ENCODE assay signal across 15 mouse cellular contexts in genomic region chr5:123977231-123977630, GRCm38 (mm10). TPM values are rescaled to one million over a fixed set of nuclear protein-coding genes. Genes with fewer than 3 reads are reported as not detected.
DNase-seq lines count a peak whose midpoint lies in the region; ATAC-seq and TF ChIP-seq lines count a peak whose summit lies in the region.
"Had no signal": no experiment of that assay in that cellular context is flagged by ENCODE, and none has a peak within 500 bp of the region (broad histone marks: within the 10 kb centered on the region; RNA-seq: fewer than 3 reads in every experiment).

No protein-coding gene starts in this region.

- TF ChIP-seq CTCF in kidney, postnatal 0 days (IDR thresholded peaks at IDR 0.05; ENCODE audit: low read depth): no peak
- no peak for TF ChIP-seq CTCF in liver, postnatal 0 days (IDR thresholded peaks at IDR 0.05; ENCODE audit: low read depth)

- no peaks in the 10 kb centered on the region for H3K9me3 ChIP-seq in embryonic facial prominence, embryonic 15.5 days (replicated peaks)
- H3K9me3 ChIP-seq in kidney, postnatal 0 days (replicated peaks; ENCODE audit: low read length): no peaks in the 10 kb centered on the region
- H3K9me3 ChIP-seq in liver, postnatal 0 days (ENCODE audit: low read length): no peaks in the 10 kb centered on the region
- H3K9me3 ChIP-seq: heart, embryonic 13.5 days; limb, embryonic 13.5 days; midbrain, embryonic 15.5 days had no signal

- peaks cover 6% of the 10 kb centered on the region; the same call in 1 of the 2 replicates for H3K27me3 ChIP-seq in embryonic facial prominence, embryonic 15.5 days
- H3K27me3 ChIP-seq in kidney, postnatal 0 days (ENCODE audit: insufficient read depth, low read length): no peaks in the 10 kb centered on the region
- peaks cover 6% of the 10 kb centered on the region; the same call in 1 of the 2 replicates for H3K27me3 ChIP-seq in liver, postnatal 0 days (ENCODE audit: insufficient read depth, low read length)

- DNase-seq in kidney, adult 9 months: peak; percentile 49
- DNase-seq in kidney, postnatal 10 days: no peak
- DNase-seq in kidney, postnatal 0 days (ENCODE audit: low spot score): no peak
- DNase-seq in liver, postnatal 0 days: peak; percentile 60
- no peak for DNase-seq in layer of hippocampus, adult 9-11 months
- no peak for DNase-seq in right cerebral cortex, postnatal 10 days (ENCODE audit: low spot score in 2 of 2)
- no peak for DNase-seq in spleen, adult 12 weeks (ENCODE audit: low spot score)
- DNase-seq: gastrocnemius, postnatal 25 days; right cerebral cortex, postnatal 14 days had no signal

- 0 out of 2 replicates have a peak overlapping the region, but pooled peaks have one; percentile 6 for H3K4me2 ChIP-seq in embryonic facial prominence, embryonic 15.5 days (replicated peaks)
- H3K4me2 ChIP-seq in kidney, postnatal 0 days (ENCODE audit: low read length): no peak overlapping the region
- peak overlapping the region; percentile 89 for H3K4me2 ChIP-seq in liver, postnatal 0 days (ENCODE audit: low read depth, low read length)
- H3K4me2 ChIP-seq: heart, embryonic 13.5 days; limb, embryonic 13.5 days; midbrain, embryonic 15.5 days had no signal

- WGBS in embryonic facial prominence, embryonic 15.5 days: 30% methylated on average over 3 of the region's 3 CpGs
- WGBS in kidney, postnatal 0 days: 29% methylated on average over 3 of the region's 3 CpGs
- WGBS in liver, postnatal 0 days (ENCODE audit: insufficient replicate concordance): 58% methylated on average over 3 of the region's 3 CpGs

- ATAC-seq in embryonic facial prominence, embryonic 15.5 days (ENCODE audit: insufficient number of reproducible peaks, low FRiP score, low TSS enrichment, low read depth): no peak
- no peak for ATAC-seq in kidney, postnatal 0 days (replicated peaks; ENCODE audit: low FRiP score, low read depth)
- peak; percentile 41; the same call in 1 of the 2 replicates for ATAC-seq in liver, postnatal 0 days
- ATAC-seq: inflammation-experienced regulatory T-cells, adult 6 months; midbrain, embryonic 15.5 days had no signal

- no peak overlapping the region for H3K9ac ChIP-seq in embryonic facial prominence, embryonic 15.5 days
- H3K9ac ChIP-seq in kidney, postnatal 0 days (ENCODE audit: low read depth, low read length): no peak overlapping the region
- H3K9ac ChIP-seq in liver, postnatal 0 days (replicated peaks): peak overlapping the region; percentile 26; the same call in 1 of the 2 replicates
- H3K9ac ChIP-seq: heart, embryonic 13.5 days; limb, embryonic 13.5 days; midbrain, embryonic 15.5 days had no signal

- no peak overlapping the region; the same call in 1 of the 2 replicates for H3K27ac ChIP-seq in embryonic facial prominence, embryonic 15.5 days (replicated peaks)
- H3K27ac ChIP-seq in kidney, postnatal 0 days: peak overlapping the region; percentile 86; the same call in 1 of the 2 replicates
- H3K27ac ChIP-seq in liver, postnatal 0 days (ENCODE audit: low read depth): peak overlapping the region; percentile 91
- H3K27ac ChIP-seq: heart, embryonic 13.5 days; limb, embryonic 13.5 days; midbrain, embryonic 15.5 days had no signal

- TF ChIP-seq EP300 in liver, postnatal 0 days (IDR thresholded peaks at IDR 0.05; ENCODE audit: low read depth): peak; percentile 41; the same call in 1 of the 2 replicates

- H3K36me3 ChIP-seq in embryonic facial prominence, embryonic 15.5 days: no peaks in the 10 kb centered on the region
- H3K36me3 ChIP-seq in kidney, postnatal 0 days (ENCODE audit: insufficient read depth, low read length): no peaks in the 10 kb centered on the region
- H3K36me3 ChIP-seq in liver, postnatal 0 days (replicated peaks; ENCODE audit: insufficient read depth, low read length): no peaks in the 10 kb centered on the region
- H3K36me3 ChIP-seq: heart, embryonic 13.5 days; limb, embryonic 13.5 days; midbrain, embryonic 15.5 days had no signal

- peaks cover 44% of the 10 kb centered on the region for H3K4me1 ChIP-seq in embryonic facial prominence, embryonic 15.5 days
- peaks cover 23% of the 10 kb centered on the region; the same call in 1 of the 2 replicates for H3K4me1 ChIP-seq in kidney, postnatal 0 days (replicated peaks; ENCODE audit: insufficient read depth, low read length)
- peaks cover 48% of the 10 kb centered on the region for H3K4me1 ChIP-seq in liver, postnatal 0 days (ENCODE audit: insufficient read depth)

- H3K4me3 ChIP-seq in embryonic facial prominence, embryonic 15.5 days (replicated peaks): no peak overlapping the region
- H3K4me3 ChIP-seq in kidney, postnatal 0 days (replicated peaks; ENCODE audit: low read depth, low read length): no peak overlapping the region
- H3K4me3 ChIP-seq in liver, postnatal 0 days (ENCODE audit: low read depth, low read length): no peak overlapping the region
- H3K4me3 ChIP-seq: heart, embryonic 13.5 days; limb, embryonic 13.5 days; midbrain, embryonic 15.5 days had no signal

RNA-seq across cellular contexts. Expression of gene Hip1r, which starts 3.8 kb away (rescaled TPM):
- 14.2 and 16.1 TPM in 2 replicates for polyA plus RNA-seq in embryonic facial prominence, embryonic 15.5 days (2015; fragmentation: Nextera tagmentation; extraction: Ambion mirVana)
- 24.8 and 28.4 TPM in 2 replicates for polyA plus RNA-seq in kidney, postnatal 0 days (2015; fragmentation: Nextera tagmentation; extraction: Ambion mirVana)
- polyA plus RNA-seq in liver, postnatal 0 days (2015; fragmentation: Nextera tagmentation; extraction: Ambion mirVana): 10.1 and 13.5 TPM in 2 replicates

RNA-seq across cellular contexts. Expression of gene Ccdc62, which starts 46.8 kb away (rescaled TPM):
- 5.4 and 7.5 TPM in 2 replicates for polyA plus RNA-seq in embryonic facial prominence, embryonic 15.5 days (2015; fragmentation: Nextera tagmentation; extraction: Ambion mirVana)
- polyA plus RNA-seq in kidney, postnatal 0 days (2015; fragmentation: Nextera tagmentation; extraction: Ambion mirVana): 6.4 and 7.1 TPM in 2 replicates
- polyA plus RNA-seq in liver, postnatal 0 days (2015; fragmentation: Nextera tagmentation; extraction: Ambion mirVana): 3.1 and 3.2 TPM in 2 replicates

RNA-seq across cellular contexts. Expression of gene Gm43518, which starts 50.0 kb away (rescaled TPM):
- 1.9 and 2.9 TPM in 2 replicates for polyA plus RNA-seq in embryonic facial prominence, embryonic 15.5 days (2015; fragmentation: Nextera tagmentation; extraction: Ambion mirVana)
- polyA plus RNA-seq in kidney, postnatal 0 days (2015; fragmentation: Nextera tagmentation; extraction: Ambion mirVana): 1.0 and 1.6 TPM in 2 replicates
- polyA plus RNA-seq in liver, postnatal 0 days (2015; fragmentation: Nextera tagmentation; extraction: Ambion mirVana): 0.41 and 0.67 TPM in 2 replicates
- polyA plus RNA-seq: C2C12 had no signal

RNA-seq across cellular contexts. Expression of gene Vps37b, which starts 54.8 kb away (rescaled TPM):
- polyA plus RNA-seq in embryonic facial prominence, embryonic 15.5 days (2015; fragmentation: Nextera tagmentation; extraction: Ambion mirVana): 37.7 and 39.1 TPM in 2 replicates
- polyA plus RNA-seq in kidney, postnatal 0 days (2015; fragmentation: Nextera tagmentation; extraction: Ambion mirVana): 30.7 and 31.7 TPM in 2 replicates
- polyA plus RNA-seq in liver, postnatal 0 days (2015; fragmentation: Nextera tagmentation; extraction: Ambion mirVana): 16.4 and 17.6 TPM in 2 replicates

Comparison
In these comparisons a context has a peak if more than half of its experiments do, and no peak if none do; other contexts are left out.
1. DNase-seq: peak in kidney, adult 9 months (single experiment) and liver, postnatal 0 days (single experiment); none in kidney, postnatal 10 days (single experiment), kidney, postnatal 0 days (single experiment), layer of hippocampus, adult 9-11 months (single experiment), right cerebral cortex, postnatal 10 days (0 of 2) and spleen, adult 12 weeks (single experiment).